Mouse (Mus musculus) WW6 (cell line): Measurements from ENCODE around the gene Adamts1.

Experiments
- DNase-seq: peaks from one replicate; pipeline ENCODE4 v3.0.0-alpha.2; 2013; ENCODE audit warnings: low read depth, low spot score

The Adamts1 gene

DNA sequence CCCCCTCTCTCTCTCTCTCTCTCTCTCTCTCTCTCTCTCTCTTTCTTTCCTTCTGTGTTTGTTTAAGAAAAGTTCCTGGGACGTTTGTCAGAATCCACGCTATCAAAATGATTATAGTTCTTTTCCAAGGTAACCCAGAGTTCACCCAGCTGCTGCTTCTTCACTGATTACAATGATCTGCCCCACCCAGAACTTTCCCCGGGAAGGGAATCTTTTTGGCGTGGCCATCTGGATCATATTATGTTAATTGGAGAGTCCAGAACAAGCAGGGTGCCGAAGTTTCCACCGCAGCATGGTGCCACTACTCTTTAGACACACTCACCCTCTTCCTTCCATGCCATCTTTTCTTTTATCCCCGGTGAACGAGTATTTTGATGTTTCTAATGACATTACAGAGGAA is 37.2 kb downstream of the Adamts1 start:
- DNase-seq = no peak

DNA sequence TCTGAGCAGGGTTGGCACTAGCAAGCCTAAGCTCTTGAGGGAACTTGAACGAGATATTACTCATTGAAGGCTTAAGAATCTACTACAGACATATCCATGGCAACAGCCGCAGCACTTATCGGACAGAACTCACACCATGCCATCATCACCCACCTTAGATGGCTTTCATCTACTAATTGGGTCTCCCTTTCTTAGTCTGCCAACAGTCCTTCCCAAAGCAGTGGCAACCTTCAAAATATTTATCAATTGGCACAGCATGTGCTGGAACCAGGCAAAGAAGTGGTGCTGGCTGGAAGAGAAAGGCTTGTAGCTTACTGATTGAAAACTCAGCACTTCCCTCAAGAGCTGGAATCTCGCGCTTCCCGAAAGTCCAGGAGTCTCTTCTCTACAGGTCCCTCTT is 37.7 kb downstream of the Adamts1 start:
- DNase-seq = no peak

DNA sequence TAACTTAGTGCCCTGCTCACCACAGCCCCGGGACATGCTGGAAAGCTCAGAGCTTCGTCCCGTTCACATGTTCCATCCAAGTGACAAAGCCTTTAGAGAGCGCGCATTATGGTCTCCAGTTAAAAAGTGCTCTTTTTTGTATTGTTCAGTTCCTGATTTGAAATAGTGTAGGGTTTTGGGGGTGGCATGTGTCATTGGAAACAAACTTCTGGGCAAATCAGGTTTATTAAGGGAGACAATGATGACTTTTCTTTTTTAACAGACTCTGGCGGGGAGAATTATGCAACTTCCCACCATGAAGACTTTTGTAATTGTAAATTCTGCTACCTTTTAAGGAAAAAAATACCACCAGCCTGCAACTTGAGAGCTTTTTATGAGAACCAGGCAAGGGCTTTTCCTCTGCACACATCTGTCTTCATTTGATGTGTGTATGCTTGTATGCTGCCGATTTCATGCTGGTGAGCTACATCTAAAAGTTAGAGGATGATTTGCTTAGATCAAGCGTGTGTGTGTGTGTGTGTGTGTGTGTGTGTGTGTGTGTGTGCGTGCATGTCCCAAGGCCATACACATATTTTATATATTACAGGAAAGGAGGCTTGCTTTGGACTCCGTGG is 40.8 kb downstream of the Adamts1 start:
- DNase-seq = no peak

DNA sequence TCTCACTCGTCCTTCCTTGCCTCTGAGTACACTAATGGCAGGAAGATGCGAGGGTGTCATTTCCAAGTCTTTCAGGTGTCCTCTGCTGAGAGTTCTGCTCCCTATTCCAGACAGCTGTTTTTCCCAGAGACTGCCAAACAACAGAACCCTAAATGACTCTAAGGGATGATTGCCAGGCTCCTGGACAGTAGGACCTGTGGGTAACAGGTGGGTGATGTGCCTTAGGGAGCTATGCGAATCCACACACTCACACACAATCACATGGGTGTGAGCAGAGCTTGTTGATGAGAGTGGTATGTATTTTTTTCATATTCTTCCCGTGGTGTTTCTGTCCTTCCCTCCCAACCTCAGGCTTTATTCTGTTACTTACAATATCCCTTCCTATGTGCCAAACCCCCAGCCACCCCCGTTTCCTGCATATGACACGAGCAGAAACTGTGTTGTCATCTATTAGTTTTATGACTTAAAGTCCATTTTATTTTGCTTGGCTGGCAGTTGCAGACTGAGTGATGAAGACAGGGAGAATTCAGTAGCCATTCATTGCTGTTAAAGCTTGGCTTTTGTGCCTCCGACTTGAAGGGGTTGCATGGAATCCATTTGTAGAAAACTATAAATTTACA is 41.8 kb downstream of the Adamts1 start:
- no peak for DNase-seq

DNA sequence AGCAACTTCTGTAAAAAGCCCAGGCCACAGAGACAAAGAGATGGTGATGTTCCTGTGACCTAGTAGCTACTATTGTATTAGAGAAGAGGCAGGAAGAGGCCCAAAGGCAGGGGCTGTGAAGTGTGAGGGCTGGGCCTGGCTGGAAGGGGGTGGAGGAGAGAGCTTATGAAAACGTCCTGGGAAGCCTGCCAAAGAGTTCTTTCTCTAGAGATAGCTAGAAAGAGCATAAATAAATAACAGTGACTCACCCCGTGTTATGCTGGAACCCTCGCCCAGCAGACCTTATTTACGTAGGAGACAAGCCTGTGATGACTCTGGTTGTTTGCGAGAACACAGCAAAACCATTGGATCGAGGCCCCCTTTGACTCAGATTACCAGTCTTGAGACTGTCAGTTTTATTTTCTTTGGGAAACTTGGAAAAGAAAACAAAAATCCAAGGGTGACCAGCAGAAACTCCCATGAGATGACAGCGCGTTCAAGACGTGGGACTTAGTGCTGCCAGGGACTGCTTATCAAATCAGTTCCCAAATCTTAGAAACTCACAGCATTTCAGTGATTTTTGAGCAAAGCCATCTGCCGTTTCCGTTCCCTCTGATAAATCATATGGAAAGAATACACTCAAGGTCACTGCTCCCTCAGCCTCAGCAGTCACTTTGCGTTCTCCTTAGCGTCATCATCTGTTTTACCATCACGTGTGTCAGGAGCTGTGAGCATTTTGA is 46.7 kb downstream of the Adamts1 start:
- no peak for DNase-seq

DNA sequence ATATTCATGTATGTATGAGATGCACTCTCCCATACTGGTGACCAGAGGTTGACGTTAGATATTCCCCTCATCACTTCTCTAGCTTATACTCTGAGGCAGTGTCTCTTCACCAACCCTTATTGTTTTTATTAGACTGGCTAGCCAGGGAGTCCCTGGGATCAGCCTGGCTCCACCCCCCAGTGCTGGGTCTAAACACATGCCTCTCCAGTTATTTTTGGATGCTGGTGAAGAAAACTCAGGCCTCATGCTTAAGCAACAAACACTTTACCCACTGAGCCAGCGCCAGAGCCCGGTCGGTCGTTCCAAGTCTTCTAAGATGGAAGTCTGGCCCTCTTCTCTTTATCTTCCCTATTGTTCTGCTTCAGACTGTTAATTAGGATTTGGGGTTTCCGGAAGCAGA is 53.6 kb downstream of the Adamts1 start:
- DNase-seq = no peak

DNA sequence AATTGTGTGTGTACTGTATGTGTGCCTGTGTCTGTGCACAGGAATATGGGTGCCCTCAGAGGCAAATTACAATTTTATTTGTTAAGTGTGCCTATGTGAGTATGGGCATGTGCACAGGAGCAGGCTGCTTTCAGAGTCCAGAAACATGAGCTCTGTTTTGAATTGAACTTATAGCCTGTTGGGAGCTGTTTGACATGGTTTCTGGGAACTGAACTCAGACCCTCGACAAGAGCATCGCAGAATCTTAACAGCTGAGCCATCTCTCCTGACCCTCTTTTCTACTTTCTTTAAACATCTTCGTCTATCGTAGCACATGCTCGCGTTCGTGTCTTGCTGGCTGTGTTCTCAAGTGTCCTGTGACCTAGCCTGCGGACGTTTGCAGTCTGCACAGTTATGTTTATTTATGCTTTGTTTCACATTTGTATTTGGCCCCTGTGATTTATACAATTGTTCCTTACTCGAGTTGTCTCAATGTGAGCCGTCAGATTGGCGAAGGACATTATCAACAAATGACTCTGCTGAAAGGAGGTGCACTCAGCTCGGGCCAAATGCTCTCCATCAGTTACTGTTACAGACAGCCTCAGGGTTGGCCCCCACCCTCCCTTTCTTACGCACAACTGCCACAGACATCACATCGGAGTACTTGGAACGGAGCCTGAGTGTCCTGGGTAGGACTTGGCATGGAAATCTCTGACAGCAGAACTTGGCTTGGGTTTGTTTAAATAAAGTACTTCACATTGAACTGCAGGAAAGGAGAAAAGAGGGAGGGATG is 55.1 kb downstream of the Adamts1 start:
- peak; percentile 0 for DNase-seq

DNA sequence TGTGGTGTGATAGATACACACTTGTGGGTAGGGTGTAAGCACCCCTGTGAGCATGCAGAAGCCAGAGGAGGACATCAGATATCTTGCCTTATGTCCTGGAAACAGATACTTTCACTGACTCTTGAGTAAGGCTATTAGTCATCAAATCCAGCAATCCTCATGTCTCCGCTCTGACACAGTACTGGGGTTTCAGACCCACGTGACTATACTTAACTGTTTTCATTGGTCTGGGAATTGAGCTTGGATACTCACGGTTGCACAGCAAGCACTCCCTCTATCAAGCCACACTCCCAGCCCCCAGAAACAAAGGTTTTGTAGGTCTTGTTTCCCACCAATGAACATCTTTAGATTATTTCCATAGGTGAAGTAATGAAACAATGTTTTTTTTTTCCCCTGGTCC is 56.5 kb downstream of the Adamts1 start:
- DNase-seq = no peak
